Mouse (Mus musculus) intestine, embryonic 16.5 days (tissue): ENCODE measurements around the gene Tctex1d2. TPM values are rescaled to one million over a fixed set of nuclear protein-coding genes. Genes with fewer than 3 reads are reported as not detected.

ENCODE experiments used
- ATAC-seq: fragments of 200-750 bp; cut with Nextera tagmentation; 2 replicates; pipeline ENCODE4 v1.8.0; 2017; ENCODE audit warnings: moderate TSS enrichment, moderate library complexity
- H3K27ac ChIP-seq: fragments of 300-500 bp; sonication (generic); 2 replicates; pipeline ENCODE4 v1.5.1; 2014; ENCODE audit warnings: mild to moderate bottlenecking, low read length
- H3K27me3 ChIP-seq: fragments of 300-500 bp; sonication (generic); replicated peaks from 2 replicates; pipeline ENCODE4 v1.6.1; 2014; ENCODE audit warnings: low read length, control low read depth, mixed read lengths; ENCODE audit not compliant: control insufficient read depth, insufficient read depth
- H3K36me3 ChIP-seq: fragments of 300-500 bp; sonication (generic); 2 replicates; pipeline ENCODE4 v1.6.1; 2014; ENCODE audit warnings: low read length, control low read depth; ENCODE audit not compliant: control insufficient read depth, insufficient read depth
- H3K4me1 ChIP-seq: fragments of 300-500 bp; sonication (generic); 2 replicates; pipeline ENCODE4 v1.6.1; 2014; ENCODE audit warnings: low read length, control low read depth, mixed read lengths; ENCODE audit not compliant: control insufficient read depth, insufficient read depth
- H3K4me2 ChIP-seq: fragments of 300-500 bp; sonication (generic); 2 replicates; pipeline ENCODE4 v1.6.1; 2014; ENCODE audit warnings: low read depth, low read length, control low read depth
- H3K4me3 ChIP-seq: fragments of 300-500 bp; sonication (generic); 2 replicates; pipeline ENCODE4 v1.5.1; 2014; ENCODE audit warnings: mild to moderate bottlenecking, low read length
- H3K9ac ChIP-seq: fragments of 300-500 bp; sonication (generic); 2 replicates; pipeline ENCODE4 v1.6.1; 2014; ENCODE audit warnings: low read depth, low read length
- H3K9me3 ChIP-seq: fragments of 300-500 bp; sonication (generic); 2 replicates; pipeline ENCODE4 v1.6.1; 2016; ENCODE audit warnings: low read length, control low read depth; ENCODE audit not compliant: control insufficient read depth
- WGBS: fragments of 180-500 bp; shearing (Covaris S2); extraction: QIAGEN DNeasy Blood & Tissue Kit; methylation state at CpG from one replicate; pipeline ENCODE4 v1.1.7; 2014; 5-methylcytosine and 5-hydroxymethylcytosine counted together
- polyA plus RNA-seq: library from polyadenylated mRNA; unstranded; fragments of >200 nt; fragmentation: Nextera tagmentation; extraction: Ambion mirVana; gene quantifications from 2 replicates; pipeline ENCODE4 v1.2.1, GENCODE M21; 2015

Tctex1d2 gene
- polyA plus RNA-seq, 1 experiment from 2014 or later = 32.5 TPM

- H3K4me1 ChIP-seq = no peaks in the 10 kb centered on the region
- 76% methylated on average over 1 of the region's 1 CpGs for WGBS
- peak; percentile 35; the same call in 1 of the 2 replicates for ATAC-seq
Measured at GRCm38 (mm10) chr16:32456761-32457160, 37.3 kb downstream of the Tctex1d2 start.

GRCm38 (mm10) chr16:32457589-32458386 is 38.3 kb downstream of the Tctex1d2 start:
- Histone ChIP-seq H3K4me3 (no peak overlapping the region), H3K4me2 (no peak overlapping the region), H3K9ac (no peak overlapping the region), H3K9me3 (no peaks in the 10 kb centered on the region), H3K4me1 (no peaks in the 10 kb centered on the region), H3K27ac (no peak overlapping the region), H3K27me3 (no peaks in the 10 kb centered on the region), H3K36me3 (peaks cover 6% of the 10 kb centered on the region; the same call in 1 of the 2 replicates)
- 60% methylated on average over 10 of the region's 10 CpGs for WGBS
- peak; percentile 37 for ATAC-seq

More at GRCm38 (mm10) chr16:32456761-32457160, 37.3 kb downstream of the Tctex1d2 start:
- Histone ChIP-seq H3K9ac (no peak overlapping the region), H3K4me2 (no peak overlapping the region), H3K9me3 (no peaks in the 10 kb centered on the region), H3K36me3 (peaks cover 6% of the 10 kb centered on the region; the same call in 1 of the 2 replicates), H3K27ac (0 out of 2 replicates have a peak overlapping the region, but pooled peaks have one; percentile 3), H3K4me3 (no peak overlapping the region), H3K27me3 (no peaks in the 10 kb centered on the region)

GRCm38 (mm10) chr16:32460518-32460917 is 41.0 kb downstream of the Tctex1d2 start:
- no peak overlapping the region for H3K9ac ChIP-seq
- H3K4me2 ChIP-seq = no peak overlapping the region
- no peak overlapping the region for H3K27ac ChIP-seq
- no peaks in the 10 kb centered on the region for H3K27me3 ChIP-seq
- H3K36me3 ChIP-seq = peaks cover 5% of the 10 kb centered on the region; the same call in 1 of the 2 replicates
- H3K4me3 ChIP-seq = no peak overlapping the region
- no peak for ATAC-seq
- peaks cover 4% of the 10 kb centered on the region for H3K4me1 ChIP-seq
- H3K9me3 ChIP-seq = no peaks in the 10 kb centered on the region
- 58% methylated on average over 4 of the region's 4 CpGs for WGBS

DNA sequence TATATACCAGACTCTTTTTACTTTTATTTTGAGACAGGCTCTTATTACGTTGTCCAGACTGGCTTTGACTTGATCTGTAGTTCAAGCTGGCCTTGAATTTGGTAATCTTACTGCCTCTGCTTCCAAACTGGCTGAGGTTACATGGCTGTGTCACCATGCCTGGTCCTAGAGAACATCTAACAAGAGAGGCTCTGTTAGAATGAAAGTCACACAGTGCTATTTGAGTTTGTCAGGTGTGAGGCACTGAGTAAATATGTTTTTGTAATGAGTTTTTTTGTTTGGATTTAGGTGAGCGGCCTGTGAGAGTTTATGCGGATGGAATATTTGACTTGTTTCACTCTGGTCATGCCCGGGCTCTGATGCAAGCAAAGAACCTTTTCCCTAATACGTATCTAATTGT is 42.2 kb downstream of the Tctex1d2 start:
- Histone ChIP-seq H3K9ac (no peak overlapping the region), H3K9me3 (no peaks in the 10 kb centered on the region), H3K36me3 (0 out of 2 replicates have a peak, but pooled peaks cover 2% of the 10 kb centered on the region), H3K27ac (no peak overlapping the region), H3K4me3 (no peak overlapping the region), H3K27me3 (no peaks in the 10 kb centered on the region), H3K4me2 (no peak overlapping the region), H3K4me1 (peaks cover 4% of the 10 kb centered on the region)
- ATAC-seq = no peak
- 92% methylated on average over 5 of the region's 5 CpGs for WGBS

GRCm38 (mm10) chr16:32462950-32463349 is 43.4 kb downstream of the Tctex1d2 start:
- H3K27ac ChIP-seq = peak overlapping the region; percentile 76
- 86% methylated on average over 16 of the region's 16 CpGs for WGBS
- peak; percentile 45 for ATAC-seq
- no peaks in the 10 kb centered on the region for H3K9me3 ChIP-seq
- H3K4me1 ChIP-seq = peaks cover 4% of the 10 kb centered on the region
- H3K27me3 ChIP-seq = no peaks in the 10 kb centered on the region
- no peak overlapping the region for H3K4me3 ChIP-seq
- H3K9ac ChIP-seq = no peak overlapping the region
- H3K36me3 ChIP-seq = peaks cover 2% of the 10 kb centered on the region; the same call in 1 of the 2 replicates
- no peak overlapping the region for H3K4me2 ChIP-seq

DNA sequence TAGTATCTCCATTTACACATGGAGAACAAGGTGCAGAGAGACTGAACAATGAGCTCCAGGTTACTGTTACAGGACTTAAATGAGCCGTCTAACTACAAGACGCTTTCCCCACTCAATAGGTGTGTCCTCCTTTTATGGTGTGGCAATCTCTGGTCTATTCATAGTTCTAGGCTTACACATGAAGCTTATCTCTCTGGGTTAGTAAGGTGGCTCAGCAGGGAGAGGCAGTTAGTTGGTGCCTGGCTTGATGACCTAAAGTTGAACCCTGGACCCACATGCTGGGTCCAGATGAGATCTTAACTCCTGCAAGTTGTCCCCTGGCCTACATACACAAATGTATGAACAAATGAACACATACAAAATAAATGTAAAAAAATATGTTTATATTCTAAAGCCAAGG is 43.9 kb downstream of the Tctex1d2 start:
- H3K27me3 ChIP-seq = no peaks in the 10 kb centered on the region
- ATAC-seq = peak; percentile 97
- H3K4me3 ChIP-seq = no peak overlapping the region
- H3K9me3 ChIP-seq = no peaks in the 10 kb centered on the region
- peak overlapping the region; percentile 76 for H3K27ac ChIP-seq
- no peak overlapping the region for H3K9ac ChIP-seq
- no peak overlapping the region for H3K4me2 ChIP-seq
- WGBS = 69% methylated on average over 2 of the region's 2 CpGs
- peaks cover 2% of the 10 kb centered on the region; the same call in 1 of the 2 replicates for H3K36me3 ChIP-seq
- H3K4me1 ChIP-seq = peaks cover 4% of the 10 kb centered on the region

DNA sequence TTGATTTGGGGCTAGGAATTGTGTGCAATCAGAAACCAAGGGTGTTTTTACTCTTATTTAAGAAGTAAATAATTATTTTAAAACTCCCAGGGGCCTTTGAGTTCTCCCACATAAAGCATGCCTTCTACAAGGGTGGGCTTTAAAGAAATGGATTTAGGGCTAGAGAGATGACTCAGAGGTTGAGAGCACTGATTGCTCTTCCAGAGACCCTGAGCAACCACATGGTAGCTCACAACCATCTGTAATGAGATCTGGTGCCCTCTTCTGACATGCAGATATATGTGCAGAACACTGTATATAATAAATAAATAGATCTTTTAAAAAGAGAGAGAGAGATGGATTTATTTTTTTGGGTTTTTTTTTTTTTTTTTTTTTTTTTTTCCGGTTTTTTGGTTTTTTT is 45.4 kb downstream of the Tctex1d2 start:
- Histone ChIP-seq H3K4me2 (no peak overlapping the region), H3K27ac (no peak overlapping the region), H3K9ac (no peak overlapping the region), H3K9me3 (no peaks in the 10 kb centered on the region), H3K4me3 (no peak overlapping the region), H3K4me1 (peaks cover 4% of the 10 kb centered on the region), H3K36me3 (peaks cover 2% of the 10 kb centered on the region; the same call in 1 of the 2 replicates), H3K27me3 (no peaks in the 10 kb centered on the region)
- no peak for ATAC-seq
- WGBS = 0% methylated on average over 1 of the region's 1 CpGs

GRCm38 (mm10) chr16:32468488-32468887 is 49.0 kb downstream of the Tctex1d2 start:
- Histone ChIP-seq H3K27ac (no peak overlapping the region), H3K4me3 (no peak overlapping the region), H3K9ac (no peak overlapping the region), H3K4me2 (no peak overlapping the region), H3K36me3 (peaks cover 10% of the 10 kb centered on the region), H3K9me3 (no peaks in the 10 kb centered on the region), H3K27me3 (no peaks in the 10 kb centered on the region), H3K4me1 (peaks cover 4% of the 10 kb centered on the region)
- no peak for ATAC-seq
- WGBS = 95% methylated on average over 3 of the region's 3 CpGs

DNA sequence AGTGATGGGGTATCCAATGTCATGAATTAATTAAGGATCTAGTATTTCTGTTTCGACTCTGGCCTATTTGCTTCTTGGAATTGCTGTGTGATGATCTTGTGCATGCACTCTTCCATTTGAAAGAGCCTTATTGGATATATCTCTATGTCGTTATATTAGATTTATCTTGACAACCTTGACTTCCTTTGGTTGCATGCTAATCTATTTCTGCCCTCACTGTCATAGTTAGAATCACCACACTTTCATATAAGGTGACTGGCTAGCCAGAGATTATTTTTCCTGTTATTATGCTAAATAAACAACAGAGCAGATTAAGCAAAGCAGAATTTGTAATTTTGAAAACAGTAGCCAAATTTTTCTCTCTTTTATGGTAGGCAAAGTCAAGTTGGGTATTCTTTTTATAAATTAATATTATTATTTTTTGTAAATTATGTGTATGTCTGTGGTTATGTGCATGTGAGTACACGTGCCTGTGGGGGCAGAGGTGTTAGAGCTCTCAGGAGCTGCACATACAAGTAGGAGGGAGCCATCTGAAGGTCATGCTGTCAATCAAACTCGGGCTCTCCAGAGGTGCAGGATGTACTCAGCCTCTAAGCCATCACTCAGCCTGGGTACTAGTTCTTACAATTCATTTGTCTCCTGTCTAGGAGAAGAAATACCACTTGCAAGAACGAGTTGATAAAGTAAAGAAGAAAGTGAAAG is 50.1 kb downstream of the Tctex1d2 start:
- Histone ChIP-seq H3K27ac (no peak overlapping the region), H3K36me3 (peaks cover 8% of the 10 kb centered on the region)

More for the DNA sequence above, 50.1 kb downstream of the Tctex1d2 start:
- no peaks in the 10 kb centered on the region for H3K9me3 ChIP-seq
- H3K4me3 ChIP-seq = no peak overlapping the region
- 80% methylated on average over 5 of the region's 5 CpGs for WGBS
- ATAC-seq = no peak
- no peak overlapping the region for H3K4me2 ChIP-seq
- no peak overlapping the region for H3K9ac ChIP-seq
- no peaks in the 10 kb centered on the region for H3K27me3 ChIP-seq
- no peaks in the 10 kb centered on the region for H3K4me1 ChIP-seq
